Mouse (Mus musculus) kidney, embryonic 15.5 days (tissue): ENCODE measurements around the gene Zbed4. TPM values are rescaled to one million over a fixed set of nuclear protein-coding genes. Genes with fewer than 3 reads are reported as not detected.

Experiments
- ATAC-seq: fragments of 200-750 bp; cut with Nextera tagmentation; replicated peaks from 2 replicates; pipeline ENCODE4 v1.8.0; 2017; ENCODE audit warnings: moderate TSS enrichment; ENCODE audit not compliant: low FRiP score
- H3K27ac ChIP-seq: fragments of 300-500 bp; sonication (generic); 2 replicates; pipeline ENCODE4 v1.5.1; 2015; ENCODE audit warnings: mild to moderate bottlenecking, inconsistent platforms
- H3K27me3 ChIP-seq: fragments of 300-500 bp; sonication (generic); 2 replicates; pipeline ENCODE4 v1.6.1; 2015; ENCODE audit warnings: inconsistent platforms
- H3K36me3 ChIP-seq: fragments of 300-500 bp; sonication (generic); 2 replicates; pipeline ENCODE4 v1.6.1; 2015; ENCODE audit warnings: inconsistent platforms
- H3K4me1 ChIP-seq: fragments of 300-500 bp; sonication (generic); 2 replicates; pipeline ENCODE4 v1.6.1; 2015; ENCODE audit warnings: inconsistent platforms
- H3K4me2 ChIP-seq: fragments of 300-500 bp; sonication (generic); 2 replicates; pipeline ENCODE4 v1.6.1; 2015; ENCODE audit warnings: moderate library complexity, mild to moderate bottlenecking, inconsistent platforms
- H3K4me3 ChIP-seq: fragments of 300-500 bp; sonication (generic); replicated peaks from 2 replicates; pipeline ENCODE4 v1.5.1; 2015; ENCODE audit warnings: mild to moderate bottlenecking, inconsistent platforms
- H3K9ac ChIP-seq: fragments of 300-500 bp; sonication (generic); 2 replicates; pipeline ENCODE4 v1.6.1; 2015; ENCODE audit warnings: mild to moderate bottlenecking, inconsistent platforms
- H3K9me3 ChIP-seq: fragments of 300-500 bp; sonication (generic); replicated peaks from 2 replicates; pipeline ENCODE4 v1.6.1; 2016; ENCODE audit warnings: inconsistent platforms
- WGBS: fragments of 180-500 bp; shearing (Covaris S2); methylation state at CpG from one replicate; pipeline ENCODE4 v1.1.7; 2015; ENCODE audit warnings: mixed read lengths; 5-methylcytosine and 5-hydroxymethylcytosine counted together
- polyA plus RNA-seq: library from polyadenylated mRNA; unstranded; fragments of >200 nt; fragmentation: Nextera tagmentation; extraction: Ambion mirVana; gene quantifications from 2 replicates; pipeline ENCODE4 v1.2.1, GENCODE M21; 2015

The Zbed4 gene
- polyA plus RNA-seq, 1 experiment from 2014 or later, result 19.6 TPM

GRCm38 (mm10) chr15:88832536-88832935 is 81.1 kb downstream of the Zbed4 start:
- H3K4me2 ChIP-seq, result no peak overlapping the region
- 71% methylated on average over 9 of the region's 9 CpGs for WGBS
- ATAC-seq, result no peak

More at GRCm38 (mm10) chr15:88832536-88832935, 81.1 kb downstream of the Zbed4 start:
- Histone ChIP-seq H3K9ac (no peak overlapping the region), H3K4me3 (no peak overlapping the region), H3K27ac (no peak overlapping the region), H3K27me3 (no peaks in the 10 kb centered on the region), H3K36me3 (peaks cover 2% of the 10 kb centered on the region), H3K9me3 (no peaks in the 10 kb centered on the region), H3K4me1 (peaks cover 38% of the 10 kb centered on the region)

Other genes starting within 250 kb of the Zbed4 start
- not detected in 2 replicates for gene Zdhhc25, start 151.4 kb upstream of the Zbed4 start, polyA plus RNA-seq
- 20.4 and 21.1 TPM in 2 replicates for gene Brd1, start 17.4 kb upstream of the Zbed4 start, polyA plus RNA-seq
- 12.2 and 14.3 TPM in 2 replicates for gene Alg12, start 67.7 kb downstream of the Zbed4 start, polyA plus RNA-seq
- gene Creld2, start 68.0 kb downstream of the Zbed4 start, polyA plus RNA-seq, result 101 and 104 TPM in 2 replicates
- gene Pim3, start 110.5 kb downstream of the Zbed4 start, polyA plus RNA-seq, result 50.4 and 54.6 TPM in 2 replicates
- gene Ttll8, start 202.8 kb downstream of the Zbed4 start, polyA plus RNA-seq, result not detected in 2 replicates
- gene Mlc1, start 227.3 kb downstream of the Zbed4 start, polyA plus RNA-seq, result not detected in 2 replicates
- gene Mov10l1, start 231.2 kb downstream of the Zbed4 start, polyA plus RNA-seq, result 0.05 and 0.14 TPM in 2 replicates